ENCODE assay signal across 22 mouse cellular contexts in genomic region chr8:56978994-56979393, GRCm38 (mm10).
A peak's percentile ranks its signal among the peaks of the same experiment; 100 is the strongest.
DNase-seq lines count a peak whose midpoint lies in the region; ATAC-seq and TF ChIP-seq lines count a peak whose summit lies in the region.
"Had no signal": no experiment of that assay in that cellular context is flagged by ENCODE, and none has a peak within 500 bp of the region (broad histone marks: within the 10 kb centered on the region; RNA-seq: fewer than 3 reads in every experiment).

No protein-coding gene starts in this region.

- no peak for ATAC-seq in heart, embryonic 15.5 days (replicated peaks; ENCODE audit: insufficient number of reproducible peaks, insufficient read depth, low FRiP score, low read depth)
- ATAC-seq in kidney, postnatal 0 days (replicated peaks; ENCODE audit: low FRiP score, low read depth), result no peak
- ATAC-seq in intestine, embryonic 15.5 days, result peak; percentile 91
- ATAC-seq: forebrain, embryonic 13.5 days; liver, postnatal 0 days; midbrain, embryonic 13.5 days had no signal

- H3K27ac ChIP-seq in heart, embryonic 15.5 days, result peak overlapping the region; percentile 58
- no peak overlapping the region for H3K27ac ChIP-seq in kidney, postnatal 0 days
- H3K27ac ChIP-seq in kidney, adult 2 months (ENCODE audit: insufficient read depth, low read depth, low read length), result no peak overlapping the region
- H3K27ac ChIP-seq in CH12.LX (ENCODE audit: insufficient read depth, low read depth), result no peak overlapping the region
- no peak overlapping the region for H3K27ac ChIP-seq in intestine, embryonic 15.5 days
- no peak overlapping the region for H3K27ac ChIP-seq in embryonic facial prominence, embryonic 10.5 days (replicated peaks)
- H3K27ac ChIP-seq: embryonic facial prominence, embryonic 12.5 days; forebrain, embryonic 13.5 days; hindbrain, embryonic 14.5 days; limb, embryonic 10.5 days; midbrain, embryonic 13.5 days had no signal

- H3K4me2 ChIP-seq in heart, embryonic 15.5 days, result peak overlapping the region; percentile 46
- H3K4me2 ChIP-seq in kidney, postnatal 0 days (ENCODE audit: low read length), result peak overlapping the region; percentile 34; the same call in 1 of the 2 replicates
- peak overlapping the region; percentile 29; the same call in 1 of the 2 replicates for H3K4me2 ChIP-seq in CH12.LX (ENCODE audit: insufficient read depth, low read depth, poor library complexity, severe bottlenecking)
- peak overlapping the region; percentile 18; the same call in 1 of the 2 replicates for H3K4me2 ChIP-seq in intestine, embryonic 15.5 days (replicated peaks)
- H3K4me2 ChIP-seq: embryonic facial prominence, embryonic 12.5 days; forebrain, embryonic 13.5 days; hindbrain, embryonic 14.5 days; midbrain, embryonic 13.5 days had no signal

- H3K36me3 ChIP-seq in heart, embryonic 15.5 days, result no peaks in the 10 kb centered on the region
- H3K36me3 ChIP-seq in kidney, postnatal 0 days (ENCODE audit: insufficient read depth, low read length), result no peaks in the 10 kb centered on the region
- no peaks in the 10 kb centered on the region for H3K36me3 ChIP-seq in kidney, adult 2 months (ENCODE audit: control insufficient read depth, insufficient read depth, low read length)
- no peaks in the 10 kb centered on the region for H3K36me3 ChIP-seq in CH12.LX (replicated peaks in 1 of 2; ENCODE audit: control insufficient read depth in 1 of 2, insufficient read depth in 1 of 2, low read length in 1 of 2)
- H3K36me3 ChIP-seq in intestine, embryonic 15.5 days, result no peaks in the 10 kb centered on the region
- no peaks in the 10 kb centered on the region for H3K36me3 ChIP-seq in embryonic facial prominence, embryonic 10.5 days (replicated peaks)
- H3K36me3 ChIP-seq: embryonic facial prominence, embryonic 12.5 days; limb, embryonic 10.5 days; midbrain, embryonic 13.5 days had no signal

- H3K4me3 ChIP-seq in heart, embryonic 15.5 days, result peak overlapping the region; percentile 16; the same call in 1 of the 2 replicates
- H3K4me3 ChIP-seq in kidney, postnatal 0 days (replicated peaks; ENCODE audit: low read depth, low read length), result no peak overlapping the region
- no peak overlapping the region for H3K4me3 ChIP-seq in kidney, adult 2 months (ENCODE audit: insufficient read depth, low read depth, low read length)
- no peak overlapping the region for H3K4me3 ChIP-seq in CH12.LX (replicated peaks in 1 of 3; ENCODE audit: low read depth in 2 of 3, low read length in 2 of 3, poor library complexity in 1 of 3)
- H3K4me3 ChIP-seq in intestine, embryonic 15.5 days (replicated peaks), result no peak overlapping the region
- H3K4me3 ChIP-seq in embryonic facial prominence, embryonic 10.5 days, result no peak overlapping the region
- H3K4me3 ChIP-seq: embryonic facial prominence, embryonic 12.5 days; erythroblast, embryonic 14.5 days; forebrain, embryonic 13.5 days; limb, embryonic 10.5 days; midbrain, embryonic 13.5 days; myocyte had no signal

- DNase-seq in heart, postnatal 14 days, result no peak
- DNase-seq in kidney, postnatal 0 days (ENCODE audit: low spot score), result no peak
- no peak for DNase-seq in kidney, adult 2 months
- DNase-seq in CH12.LX (ENCODE audit: extremely low read depth) (no peak), MN1 (ENCODE audit: low spot score) (no peak)
- no peak for DNase-seq in embryonic facial prominence, embryonic 10.5 days (ENCODE audit: low spot score)
- DNase-seq: adrenal gland, adult 2 months; B cell, adult 2 months; cerebellum, adult 9-10 months; kidney, adult 8-10 months; liver, postnatal 0 days; thymus, adult 18-20 months; thymus, postnatal 4 days had no signal

- H3K79me2 ChIP-seq in CH12.LX (replicated peaks; ENCODE audit: control insufficient read depth, extremely low read depth, insufficient read depth, poor library complexity, severe bottlenecking), result no peaks in the 10 kb centered on the region

- TF ChIP-seq POLR2A in kidney, adult 2 months (IDR thresholded peaks at IDR 0.05; ENCODE audit: low read depth, low read length), result no peak
- TF ChIP-seq POLR2A in CH12.LX (IDR thresholded peaks at IDR 0.05; ENCODE audit: low read depth, low read length), result no peak

- no peak overlapping the region for H3K9ac ChIP-seq in heart, embryonic 15.5 days
- H3K9ac ChIP-seq in kidney, postnatal 0 days (ENCODE audit: low read depth, low read length), result no peak overlapping the region
- H3K9ac ChIP-seq in CH12.LX (ENCODE audit: insufficient read depth, low read depth), result no peak overlapping the region
- H3K9ac ChIP-seq in intestine, embryonic 15.5 days, result no peak overlapping the region
- H3K9ac ChIP-seq: embryonic facial prominence, embryonic 12.5 days; forebrain, embryonic 13.5 days; hindbrain, embryonic 14.5 days; liver, postnatal 0 days; midbrain, embryonic 13.5 days had no signal

- H3K27me3 ChIP-seq in heart, embryonic 15.5 days, result no peaks in the 10 kb centered on the region
- no peaks in the 10 kb centered on the region for H3K27me3 ChIP-seq in kidney, postnatal 0 days (ENCODE audit: insufficient read depth, low read length)
- no peaks in the 10 kb centered on the region for H3K27me3 ChIP-seq in kidney, adult 2 months (replicated peaks; ENCODE audit: control insufficient read depth, insufficient read depth, low read length)
- H3K27me3 ChIP-seq in CH12.LX (replicated peaks), result no peaks in the 10 kb centered on the region
- no peaks in the 10 kb centered on the region for H3K27me3 ChIP-seq in intestine, embryonic 15.5 days (replicated peaks)
- no peaks in the 10 kb centered on the region for H3K27me3 ChIP-seq in embryonic facial prominence, embryonic 10.5 days (replicated peaks; ENCODE audit: low read depth, poor library complexity, severe bottlenecking)
- H3K27me3 ChIP-seq: embryonic facial prominence, embryonic 12.5 days; forebrain, embryonic 13.5 days; midbrain, embryonic 13.5 days had no signal

- peaks cover 7% of the 10 kb centered on the region for H3K4me1 ChIP-seq in heart, embryonic 15.5 days (replicated peaks)
- no peaks in the 10 kb centered on the region for H3K4me1 ChIP-seq in kidney, postnatal 0 days (replicated peaks; ENCODE audit: insufficient read depth, low read length)
- no peaks in the 10 kb centered on the region for H3K4me1 ChIP-seq in kidney, adult 2 months (ENCODE audit: control insufficient read depth, insufficient read depth, low read length)
- H3K4me1 ChIP-seq in CH12.LX (ENCODE audit: control insufficient read depth in 1 of 2, insufficient read depth in 2 of 2), result no peaks in the 10 kb centered on the region
- H3K4me1 ChIP-seq in intestine, embryonic 15.5 days (replicated peaks), result no peaks in the 10 kb centered on the region
- H3K4me1 ChIP-seq in embryonic facial prominence, embryonic 10.5 days, result no peaks in the 10 kb centered on the region
- H3K4me1 ChIP-seq: embryonic facial prominence, embryonic 12.5 days; forebrain, embryonic 13.5 days; midbrain, embryonic 13.5 days had no signal

- no peak for TF ChIP-seq RAD21 in CH12.LX (IDR thresholded peaks at IDR 0.05; ENCODE audit: low read depth, low read length)

- 52% methylated on average over 2 of the region's 2 CpGs for WGBS in heart, embryonic 15.5 days
- 49% methylated on average over 2 of the region's 2 CpGs for WGBS in kidney, postnatal 0 days
- WGBS in kidney, adult 2 months, result 29% methylated on average over 2 of the region's 2 CpGs
- WGBS in intestine, embryonic 15.5 days, result 58% methylated on average over 2 of the region's 2 CpGs
- WGBS in embryonic facial prominence, embryonic 10.5 days, result 81% methylated on average over 2 of the region's 2 CpGs

- no peak for TF ChIP-seq EP300 in CH12.LX (IDR thresholded peaks at IDR 0.05; ENCODE audit: low read length)

- no peak for TF ChIP-seq CTCF in kidney, postnatal 0 days (IDR thresholded peaks at IDR 0.05; ENCODE audit: low read depth)
- no peak for TF ChIP-seq CTCF in kidney, adult 2 months (conservative IDR thresholded peaks at IDR 0.05; ENCODE audit: insufficient read depth, insufficient read length, low read depth, low read length)
- TF ChIP-seq CTCF in CH12.LX (conservative IDR thresholded peaks at IDR 0.05 in 1 of 2, IDR thresholded peaks at IDR 0.05 in 1 of 2; ENCODE audit: low read depth in 2 of 2, low read length in 2 of 2), result no peak

- dilution Hi-C loops in CH12.LX (cut with MboI; ENCODE audit: extremely low pct_ligation_motif_present, extremely low pct_unique_long_range_greater_than_20kb, low sequenced_read_pairs), result no loop called here

- intact Hi-C loops in heart, postnatal 14 days (cut with DNase I), result no loop called here

- in situ Hi-C loops in CH12.LX (cut with MboI; ENCODE audit: low pct_ligation_motif_present, low pct_unique_long_range_greater_than_20kb, low sequenced_read_pairs), result no loop called here

- H3K9me3 ChIP-seq in heart, embryonic 15.5 days (replicated peaks), result no peaks in the 10 kb centered on the region
- no peaks in the 10 kb centered on the region for H3K9me3 ChIP-seq in kidney, postnatal 0 days (replicated peaks; ENCODE audit: low read length)
- no peaks in the 10 kb centered on the region for H3K9me3 ChIP-seq in CH12.LX (replicated peaks; ENCODE audit: low read length)
- no peaks in the 10 kb centered on the region for H3K9me3 ChIP-seq in intestine, embryonic 15.5 days
- H3K9me3 ChIP-seq in embryonic facial prominence, embryonic 10.5 days, result no peaks in the 10 kb centered on the region
- H3K9me3 ChIP-seq: embryonic facial prominence, embryonic 12.5 days; forebrain, embryonic 13.5 days; limb, embryonic 10.5 days; midbrain, embryonic 13.5 days had no signal

TF ChIP-seq in CH12.LX, 34 proteins besides CTCF, POLR2A, EP300 and RAD21:
- TF ChIP-seq TCF12 (IDR thresholded peaks at IDR 0.05; ENCODE audit: low read depth, low read length) (no peak), GABPA (IDR thresholded peaks at IDR 0.05; ENCODE audit: insufficient replicate concordance, low read depth, low read length) (no peak), POLR2AphosphoS2 (IDR thresholded peaks at IDR 0.05; ENCODE audit: low read depth, low read length) (no peak)
